In the genomic region with DNA sequence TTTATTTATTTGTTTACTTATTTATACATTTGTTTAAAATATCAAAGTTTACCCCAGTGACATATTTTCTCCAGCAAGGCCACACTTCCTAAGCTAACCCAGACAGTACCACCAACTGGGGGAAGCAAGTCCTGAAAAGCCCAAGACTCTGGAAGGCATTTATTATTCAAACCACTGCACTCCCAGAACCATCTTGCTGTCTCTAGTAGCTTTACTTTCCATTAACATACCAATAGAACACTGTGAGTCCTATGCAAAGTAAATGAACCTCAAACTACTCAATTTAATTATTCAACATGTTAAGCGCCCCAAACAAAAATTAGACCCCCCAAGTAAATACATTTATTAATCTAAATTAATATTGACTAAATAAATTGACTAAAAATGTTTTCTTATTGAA, we compare ENCODE assay signal across 18 mouse cellular contexts. TPM values are rescaled to one million over a fixed set of nuclear protein-coding genes. Genes with fewer than 3 reads are reported as not detected.
"Had no signal": no experiment of that assay in that cellular context is flagged by ENCODE, and none has a peak within 500 bp of the region (broad histone marks: within the 10 kb centered on the region; RNA-seq: fewer than 3 reads in every experiment).

No protein-coding gene starts in this region.

- DNase-seq: heart, postnatal 10 days; heart, postnatal 14 days; heart, postnatal 36 days; heart, postnatal 4 days; kidney, adult 11 months; kidney, adult 18-20 months; kidney, adult 2 months; kidney, adult 8-10 months; kidney, adult 9 months; kidney, postnatal 10 days; kidney, postnatal 14 days; kidney, postnatal 25 days; kidney, postnatal 36 days; kidney, postnatal 4 days; layer of hippocampus, postnatal 36 days had no signal

RNA-seq across cellular contexts. Expression of a gene that starts 11.9 kb away (rescaled TPM):
- total RNA-seq: hematopoietic stem cell, adult 5-6 weeks; layer of hippocampus, adult 18-20 months; layer of hippocampus, postnatal 25 days; layer of hippocampus, postnatal 36 days had no signal

RNA-seq across cellular contexts. Expression of a gene that starts 39.3 kb away (rescaled TPM):
- total RNA-seq: hematopoietic stem cell, adult 5-6 weeks had no signal
